Mouse (Mus musculus) lung, adult 2 months (tissue): ENCODE measurements around the gene Lyst.

ENCODE experiments used
- CTCF ChIP-seq: fragments of 200-500 bp; IDR thresholded peaks from 2 replicates; pipeline ENCODE4 v1.5.1; 2011; ENCODE audit warnings: mild to moderate bottlenecking, low read length, control low read depth; ENCODE audit not compliant: insufficient read depth
- POLR2A ChIP-seq: fragments of 200-500 bp; IDR thresholded peaks from 2 replicates; pipeline ENCODE4 v1.6.1; 2011; ENCODE audit warnings: low read depth, mild to moderate bottlenecking, control low read depth, low read length, borderline replicate concordance; ENCODE audit errors: extremely low read depth

- TF ChIP-seq POLR2A (no peak), CTCF (no peak)
Observed at GRCm38 (mm10) chr13:13783894-13784419, 193.8 kb downstream of the Lyst start, which contains the start of gene Gng4.
